Mouse (Mus musculus) liver, adult 2 months (tissue): ENCODE results near the gene Cap2. TPM values are rescaled to one million over a fixed set of nuclear protein-coding genes. Genes with fewer than 3 reads are reported as not detected.

Experiments used
- DNase-seq: peaks from one replicate; pipeline ENCODE4 v3.0.0-alpha.2; 2011; ENCODE audit warnings: low read depth, low spot score; ENCODE audit errors: extremely low read depth
- H3K27ac ChIP-seq: fragments of 200-500 bp; replicated peaks from 2 replicates; pipeline ENCODE4 v1.5.1; 2012; ENCODE audit warnings: low read depth, mild to moderate bottlenecking, control low read depth, inconsistent platforms, low read length; ENCODE audit not compliant: insufficient read depth
- H3K27me3 ChIP-seq: fragments of 200-500 bp; 2 replicates; pipeline ENCODE4 v1.6.1; 2012; ENCODE audit warnings: mild to moderate bottlenecking, moderate library complexity, low read length, inconsistent platforms; ENCODE audit not compliant: control insufficient read depth, insufficient read depth
- H3K36me3 ChIP-seq: fragments of 200-500 bp; 2 replicates; pipeline ENCODE4 v1.6.1; 2012; ENCODE audit warnings: low read length, inconsistent platforms; ENCODE audit not compliant: control insufficient read depth, insufficient read depth
- H3K4me1 ChIP-seq: fragments of 200-500 bp; 2 replicates; pipeline ENCODE4 v1.6.1; 2011; ENCODE audit warnings: low read length; ENCODE audit not compliant: control insufficient read depth, insufficient read depth
- H3K4me3 ChIP-seq: fragments of 200-500 bp; 2 replicates; pipeline ENCODE4 v1.5.1; 2011; ENCODE audit warnings: low read depth, mild to moderate bottlenecking, control low read depth, low read length, moderate library complexity; ENCODE audit not compliant: insufficient read depth
- H3K79me2 ChIP-seq: fragments of 200-500 bp; 2 replicates; pipeline ENCODE4 v1.6.1; 2012; ENCODE audit warnings: inconsistent platforms, mild to moderate bottlenecking, low read length, moderate library complexity; ENCODE audit not compliant: control insufficient read depth, insufficient read depth
- H3K9ac ChIP-seq: fragments of 200-500 bp; 2 replicates; pipeline ENCODE4 v1.6.1; 2012; ENCODE audit warnings: low read depth, mild to moderate bottlenecking, control low read depth, inconsistent platforms, low read length
- CTCF ChIP-seq: fragments of 200-500 bp; IDR thresholded peaks from 2 replicates; pipeline ENCODE4 v1.5.1; 2011; ENCODE audit warnings: low read depth, low read length, control low read depth
- POLR2A ChIP-seq: fragments of 200-500 bp; IDR thresholded peaks from 2 replicates; pipeline ENCODE4 v1.6.1; 2011; ENCODE audit warnings: low read length, control low read depth; ENCODE audit not compliant: insufficient read depth; ENCODE audit errors: extremely low read depth
- WGBS: fragments of 180-500 bp; shearing (Covaris S2); methylation state at CpG from one replicate; pipeline ENCODE4 v1.1.7; 2018; 5-methylcytosine and 5-hydroxymethylcytosine counted together
- polyA plus RNA-seq: library from polyadenylated mRNA; depleted of rRNA; stranded (reverse); fragments of >200 nt; gene quantifications from 2 replicates; pipeline ENCODE4 v1.2.3, GENCODE M21; 2012
- total RNA-seq: library from RNA; depleted of rRNA; stranded (reverse); fragments of >200 nt; gene quantifications from 2 replicates; pipeline ENCODE4 v1.2.3, GENCODE M21; 2014

The Cap2 gene
- total and polyA plus RNA-seq, 2 experiments: 0.09 TPM; not detected in 1

- H3K27me3 ChIP-seq: no peaks in the 10 kb centered on the region
- H3K79me2 ChIP-seq: peaks cover 7% of the 10 kb centered on the region
- peaks cover 21% of the 10 kb centered on the region for H3K36me3 ChIP-seq
- peak; percentile 43 for DNase-seq
- peak overlapping the region; percentile 99 for H3K4me3 ChIP-seq
- no peak overlapping the region; the same call in 1 of the 2 replicates for H3K27ac ChIP-seq
- H3K4me1 ChIP-seq: peaks cover 9% of the 10 kb centered on the region; the same call in 1 of the 2 replicates
- TF ChIP-seq CTCF (no peak), POLR2A (no peak)
- WGBS: 28% methylated on average over 9 of the region's 9 CpGs
- peak overlapping the region; percentile 50; the same call in 1 of the 2 replicates for H3K9ac ChIP-seq
These were observed 168.9 kb downstream of the Cap2 start for GRCm38 (mm10) chr13:46670514-46670913.

- DNase-seq: peak; percentile 53
These were observed 173.0 kb downstream of the Cap2 start for GRCm38 (mm10) chr13:46674601-46675000.

GRCm38 (mm10) chr13:46677721-46678120, 176.1 kb downstream of the Cap2 start:
- TF ChIP-seq POLR2A: no peak
- no peak for TF ChIP-seq CTCF
- Histone ChIP-seq H3K4me3 (no peak overlapping the region), H3K27ac (0 out of 2 replicates have a peak overlapping the region, but pooled peaks have one; percentile 12), H3K9ac (no peak overlapping the region), H3K4me1 (peaks cover 10% of the 10 kb centered on the region; the same call in 1 of the 2 replicates), H3K27me3 (no peaks in the 10 kb centered on the region), H3K79me2 (no peaks in the 10 kb centered on the region), H3K36me3 (peaks cover 45% of the 10 kb centered on the region)
- peak; percentile 56 for DNase-seq
- 76% methylated on average over 4 of the region's 4 CpGs for WGBS

More at GRCm38 (mm10) chr13:46674601-46675000, 173.0 kb downstream of the Cap2 start:
- 46% methylated on average over 2 of the region's 2 CpGs for WGBS
- no peak overlapping the region for H3K9ac ChIP-seq
- H3K79me2 ChIP-seq: peaks cover 5% of the 10 kb centered on the region; the same call in 1 of the 2 replicates
- peaks cover 35% of the 10 kb centered on the region for H3K36me3 ChIP-seq
- no peak overlapping the region for H3K4me3 ChIP-seq
- no peaks in the 10 kb centered on the region for H3K27me3 ChIP-seq
- H3K27ac ChIP-seq: no peak overlapping the region
- H3K4me1 ChIP-seq: peaks cover 12% of the 10 kb centered on the region; the same call in 1 of the 2 replicates
- no peak for TF ChIP-seq CTCF
- no peak for TF ChIP-seq POLR2A

GRCm38 (mm10) chr13:46682921-46683320, 181.3 kb downstream of the Cap2 start:
- Histone ChIP-seq H3K27me3 (no peaks in the 10 kb centered on the region), H3K36me3 (peaks cover 48% of the 10 kb centered on the region), H3K79me2 (no peaks in the 10 kb centered on the region; the same call in 1 of the 2 replicates), H3K4me3 (no peak overlapping the region), H3K9ac (no peak overlapping the region), H3K4me1 (no peaks in the 10 kb centered on the region; the same call in 1 of the 2 replicates), H3K27ac (no peak overlapping the region)
- no peak for DNase-seq
- TF ChIP-seq POLR2A (no peak), CTCF (no peak)
- WGBS: 61% methylated on average over 2 of the region's 2 CpGs

- DNase-seq: no peak
- Histone ChIP-seq H3K79me2 (no peaks in the 10 kb centered on the region; the same call in 1 of the 2 replicates), H3K9ac (no peak overlapping the region), H3K4me1 (no peaks in the 10 kb centered on the region), H3K27me3 (no peaks in the 10 kb centered on the region), H3K36me3 (peaks cover 46% of the 10 kb centered on the region), H3K27ac (no peak overlapping the region), H3K4me3 (no peak overlapping the region)
- TF ChIP-seq CTCF: no peak
- TF ChIP-seq POLR2A: no peak
- WGBS: 88% methylated on average over 1 of the region's 1 CpGs
These were observed 181.7 kb downstream of the Cap2 start for GRCm38 (mm10) chr13:46683370-46683769.

GRCm38 (mm10) chr13:46690559-46691241, 189.1 kb downstream of the Cap2 start:
- Histone ChIP-seq H3K4me3 (no peak overlapping the region), H3K79me2 (no peaks in the 10 kb centered on the region; the same call in 1 of the 2 replicates), H3K36me3 (peaks cover 45% of the 10 kb centered on the region), H3K9ac (no peak overlapping the region), H3K27me3 (no peaks in the 10 kb centered on the region), H3K27ac (no peak overlapping the region), H3K4me1 (no peaks in the 10 kb centered on the region; the same call in 1 of the 2 replicates)
- no peak for TF ChIP-seq POLR2A
- no peak for TF ChIP-seq CTCF
- no peak for DNase-seq
- 85% methylated on average over 4 of the region's 4 CpGs for WGBS
